Mouse (Mus musculus) frontal cortex, adult 2 months (tissue): ENCODE results near the gene Fen1. TPM values are rescaled to one million over a fixed set of nuclear protein-coding genes. Genes with fewer than 3 reads are reported as not detected.
A peak's percentile ranks its signal among the peaks of the same experiment; 100 is the strongest.

Source experiments
- DNase-seq, 2 experiments: peaks; one replicate each; pipeline ENCODE4 v3.0.0; 2022; ENCODE audit warnings: low spot score in 1 of 2; ENCODE audit errors: extremely low spot score in 1 of 2
- polyA plus RNA-seq: library from polyadenylated mRNA; depleted of rRNA; stranded (reverse); fragments of >200 nt; gene quantifications from 2 replicates; pipeline ENCODE4 v1.2.3, GENCODE M21; 2012

Fen1 gene
- polyA plus RNA-seq, 1 experiment: 13.9 TPM

DNA sequence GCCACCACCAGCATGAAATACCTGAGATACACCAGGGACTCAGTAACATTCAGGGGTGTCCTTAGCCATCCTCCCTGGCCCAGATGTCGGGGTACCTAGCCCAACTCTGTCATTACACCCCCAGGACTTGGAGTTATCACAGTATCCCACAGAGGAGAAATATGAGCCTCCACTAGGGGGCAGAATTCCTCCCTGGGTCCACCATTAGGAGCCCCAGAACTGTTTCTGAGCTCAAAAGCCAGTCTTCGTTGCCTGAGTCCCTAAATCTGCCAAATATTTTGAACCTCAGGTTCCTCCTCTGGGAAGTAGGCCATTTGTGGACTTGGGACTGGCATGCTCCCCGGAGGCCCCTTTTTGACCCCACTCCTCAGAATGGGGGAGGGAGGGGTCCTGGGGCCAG, 15.1 kb upstream of the Fen1 start:
- peak in 1 of 2 experiments; percentile 82 for DNase-seq

DNA sequence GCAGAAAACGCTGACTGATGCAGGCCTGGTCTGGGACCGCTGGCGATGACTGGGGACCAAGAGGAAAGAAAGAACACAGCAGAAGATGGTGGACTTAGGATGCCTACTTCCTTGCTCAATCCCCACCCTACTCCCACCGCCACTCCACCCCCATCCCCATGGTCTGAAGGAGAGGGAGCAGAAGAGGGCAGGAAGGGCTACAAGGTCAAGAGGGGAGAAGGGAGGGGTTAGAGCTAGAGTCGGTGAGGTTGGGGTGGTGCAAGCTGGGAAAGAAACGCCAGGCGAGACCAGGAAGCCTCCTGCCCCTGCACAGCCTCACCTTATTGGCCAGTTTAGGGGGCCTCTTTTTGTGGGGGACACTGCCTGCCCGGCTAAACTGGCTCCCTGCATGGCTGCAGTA, 12.1 kb upstream of the Fen1 start:
- DNase-seq: no peak

GRCm38 (mm10) chr19:10213796-10214471, 10.0 kb upstream of the Fen1 start:
- DNase-seq: no peak

DNA sequence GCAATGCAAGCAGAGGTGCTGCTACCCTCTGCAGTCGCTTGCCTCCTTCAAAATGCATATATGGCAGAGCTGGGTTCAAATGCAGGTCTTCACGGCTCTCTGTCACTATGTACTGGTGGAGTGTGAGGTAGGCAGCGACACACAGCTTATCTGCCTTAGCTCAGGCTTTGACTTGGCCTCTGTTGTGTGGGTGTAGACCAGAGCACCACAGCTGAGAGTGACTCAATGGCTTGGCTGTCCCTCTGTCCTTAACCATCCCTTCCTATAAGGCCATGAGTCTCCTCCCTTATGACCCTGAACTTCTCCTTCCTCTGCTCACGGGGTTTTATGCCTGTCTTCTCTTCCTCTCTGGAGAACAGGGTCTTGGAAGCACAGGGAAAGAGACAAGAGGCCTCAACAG, 6.9 kb upstream of the Fen1 start:
- DNase-seq: no peak

DNA sequence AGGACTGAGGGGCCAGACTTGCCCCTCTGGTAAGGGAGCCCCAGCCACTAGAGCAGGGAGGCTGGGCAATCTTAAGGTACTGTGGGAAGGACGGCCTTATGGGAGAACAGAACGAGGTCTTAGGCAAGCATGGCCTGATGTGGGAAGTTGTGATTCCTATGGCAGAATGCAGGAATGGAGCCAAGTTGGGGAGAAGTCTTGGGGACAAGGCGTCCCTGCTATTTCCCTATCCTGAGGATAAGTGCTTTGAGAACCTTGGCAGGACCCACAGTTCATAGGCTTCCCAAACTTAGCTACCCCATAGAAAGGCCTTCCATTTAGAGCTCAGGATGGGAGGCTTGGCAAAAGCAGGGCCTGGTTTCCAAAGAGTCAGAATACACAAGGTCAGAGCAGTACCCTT, 4.9 kb upstream of the Fen1 start:
- no peak for DNase-seq

DNA sequence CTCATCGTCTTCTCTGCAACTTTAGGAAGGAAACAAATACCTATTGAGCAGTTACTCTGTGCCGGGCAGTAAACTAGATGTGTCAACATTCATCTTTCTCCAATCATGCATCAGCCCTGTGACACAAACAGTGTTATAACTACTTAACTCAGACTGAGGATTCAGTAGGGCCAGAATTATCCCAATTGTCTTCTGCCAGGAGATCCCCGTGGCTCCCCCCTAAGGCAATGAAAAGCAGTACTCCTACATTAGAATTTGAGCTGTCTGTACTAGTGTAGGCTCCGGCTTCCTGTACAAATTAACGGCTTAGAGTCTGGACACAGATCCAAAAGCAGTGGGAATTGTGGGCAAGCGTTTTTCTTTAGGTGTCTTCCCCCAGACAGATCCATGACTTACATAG, 1.1 kb upstream of the Fen1 start:
- no peak for DNase-seq

DNA sequence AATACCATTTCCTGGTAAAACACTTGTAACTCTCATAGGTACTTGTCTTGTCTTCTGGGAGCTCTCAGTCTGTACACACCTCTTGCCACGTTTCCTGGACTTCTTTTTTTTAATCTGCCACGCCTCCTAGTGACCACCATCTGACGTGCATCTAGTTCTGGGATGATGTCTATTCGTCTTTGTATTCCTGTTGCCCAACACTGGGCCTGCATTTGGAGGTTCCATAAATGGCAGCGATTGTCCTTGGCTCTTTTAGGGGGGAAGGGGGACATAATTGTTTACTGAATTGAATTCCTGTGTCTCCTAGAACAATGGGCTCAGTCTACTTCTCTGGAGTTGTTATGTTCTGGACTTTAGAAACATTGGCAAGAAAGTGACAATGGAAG, 640 bp upstream of the Fen1 start:
- DNase-seq: peak; percentile 33 to 58

- no peak for DNase-seq
Observed at GRCm38 (mm10) chr19:10203146-10203847, 672 bp downstream of the Fen1 start.

DNA sequence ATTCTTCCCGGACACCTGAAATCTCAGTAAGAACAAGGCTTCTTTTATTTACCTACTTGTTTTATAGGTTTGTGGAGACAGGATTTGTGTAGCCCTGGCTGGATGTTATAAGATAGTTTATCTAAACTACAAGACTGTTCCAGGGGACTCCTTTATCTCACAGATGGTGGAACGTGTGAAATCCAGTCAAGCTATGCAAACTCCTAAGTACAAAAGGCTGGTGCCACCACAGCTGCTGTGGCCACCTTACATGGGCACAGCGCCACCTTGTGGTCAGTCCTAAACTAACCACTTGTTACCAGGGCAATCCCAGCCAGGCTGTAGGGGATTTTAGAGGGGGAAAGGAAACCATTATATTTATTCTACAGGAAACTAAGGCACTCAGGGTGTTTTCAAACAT, 5.2 kb downstream of the Fen1 start:
- DNase-seq: peak; percentile 41 to 90

DNA sequence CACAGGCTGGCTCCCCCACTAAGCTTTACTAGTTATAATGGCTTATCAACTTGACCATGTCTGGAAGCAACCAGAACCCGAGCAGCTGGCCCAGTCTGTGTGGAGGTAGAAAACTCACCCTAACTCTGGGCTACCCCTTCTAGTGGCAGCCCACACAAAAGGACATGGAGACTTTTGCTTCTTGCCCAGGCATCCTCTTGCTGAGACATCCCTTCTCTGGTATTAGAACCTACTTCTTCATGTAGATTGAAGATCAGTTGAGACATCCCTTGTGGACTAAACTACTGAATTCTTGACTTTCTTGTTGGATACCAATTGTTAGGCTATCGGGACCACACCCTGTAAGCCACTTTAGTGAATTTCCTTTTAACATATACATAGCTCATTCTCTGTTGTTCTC, 5.7 kb downstream of the Fen1 start:
- DNase-seq: no peak

GRCm38 (mm10) chr19:10197130-10197529, 6.8 kb downstream of the Fen1 start:
- no peak for DNase-seq

- no peak for DNase-seq
Observed at GRCm38 (mm10) chr19:10195252-10195651, 8.7 kb downstream of the Fen1 start.

DNA sequence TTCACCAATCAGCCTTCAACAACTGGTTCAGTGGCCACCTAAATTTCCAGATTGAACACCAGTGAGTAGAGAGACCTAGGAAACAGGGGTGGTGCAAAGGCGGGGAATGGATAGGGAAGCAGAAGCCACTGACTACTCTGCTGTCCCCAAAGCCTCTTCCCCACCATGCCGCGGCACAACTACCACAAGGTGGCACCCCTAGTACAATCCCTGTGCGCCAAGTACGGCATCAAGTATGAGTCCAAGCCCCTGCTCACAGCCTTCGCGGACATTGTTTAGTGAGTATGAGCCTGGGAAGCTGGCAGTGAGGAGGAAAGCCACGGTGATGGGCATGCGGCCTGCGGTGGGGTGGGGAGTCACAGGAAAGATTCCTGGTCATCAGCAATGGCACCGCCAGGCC, 9.6 kb downstream of the Fen1 start:
- no peak for DNase-seq

GRCm38 (mm10) chr19:10191326-10191725, 12.6 kb downstream of the Fen1 start:
- DNase-seq: no peak

- DNase-seq: peak in 1 of 2 experiments; percentile 84
Observed at GRCm38 (mm10) chr19:10190796-10191195, 13.2 kb downstream of the Fen1 start.

- DNase-seq: no peak
Observed at GRCm38 (mm10) chr19:10189940-10190339, 14.0 kb downstream of the Fen1 start.

DNA sequence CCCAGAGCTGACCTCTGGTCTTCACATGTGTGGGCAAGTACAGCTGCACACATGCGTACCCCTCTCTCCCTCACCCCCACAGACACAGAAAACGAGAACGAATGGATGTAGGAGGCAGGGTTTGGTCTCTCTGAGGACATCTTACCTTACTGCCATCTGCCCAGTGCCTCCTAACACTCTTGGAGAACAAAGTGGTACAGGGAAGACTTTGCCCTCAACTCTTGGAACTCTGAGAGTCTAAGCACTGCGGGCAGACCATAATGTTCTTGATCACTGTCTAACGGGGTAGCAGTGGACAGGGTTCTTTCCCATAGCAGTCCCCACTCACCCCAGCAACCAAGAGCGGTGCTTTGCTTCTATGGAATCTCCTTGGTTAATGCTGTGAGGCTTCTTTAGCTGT, 14.9 kb downstream of the Fen1 start:
- no peak for DNase-seq

DNA sequence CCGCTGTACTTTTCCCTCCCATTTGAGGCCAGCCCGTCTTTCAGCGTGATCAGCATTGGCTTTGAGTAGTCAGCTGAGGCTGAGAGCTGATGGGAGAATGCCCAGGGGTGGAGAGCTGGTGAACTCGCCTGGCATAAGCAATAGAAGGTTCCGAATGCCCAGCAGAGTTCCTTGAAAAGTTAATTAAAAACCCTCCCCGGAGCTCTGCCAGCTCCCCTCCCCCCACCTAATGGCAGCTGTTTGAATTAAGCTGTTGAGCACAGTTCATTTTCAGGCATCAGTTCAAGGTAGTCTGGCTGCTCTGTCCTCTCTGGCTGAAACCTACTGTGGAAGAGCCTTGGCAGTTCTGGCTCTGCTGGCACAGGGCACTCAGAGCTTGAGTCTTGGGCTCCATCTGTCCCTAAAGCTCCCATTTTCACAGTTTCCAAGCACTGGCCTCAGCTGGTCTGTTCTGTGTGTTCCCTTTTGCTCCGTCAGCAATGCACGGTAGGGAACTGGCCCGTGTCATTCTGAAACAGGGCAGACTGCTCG, 15.6 kb downstream of the Fen1 start:
- peak; percentile 69 to 75 for DNase-seq

DNA sequence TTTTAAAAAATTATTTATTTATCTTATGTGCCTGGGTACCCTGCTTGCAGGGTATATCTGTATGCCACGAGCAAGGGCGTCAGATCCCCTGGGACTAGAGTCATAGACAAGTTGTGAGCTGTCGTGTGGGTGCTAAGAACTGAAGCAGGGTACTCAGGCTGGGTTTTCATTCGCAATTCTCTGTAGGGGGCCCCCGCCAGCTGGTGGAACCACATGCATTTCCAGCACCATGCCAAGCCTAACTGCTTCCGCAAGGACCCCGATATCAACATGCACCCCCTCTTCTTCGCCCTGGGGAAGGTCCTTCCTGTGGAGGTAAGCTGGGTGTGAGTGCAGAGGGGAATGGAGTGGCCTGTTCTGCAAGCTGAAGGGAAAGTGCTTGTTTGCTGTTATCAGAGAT, 17.4 kb downstream of the Fen1 start:
- DNase-seq: no peak

DNA sequence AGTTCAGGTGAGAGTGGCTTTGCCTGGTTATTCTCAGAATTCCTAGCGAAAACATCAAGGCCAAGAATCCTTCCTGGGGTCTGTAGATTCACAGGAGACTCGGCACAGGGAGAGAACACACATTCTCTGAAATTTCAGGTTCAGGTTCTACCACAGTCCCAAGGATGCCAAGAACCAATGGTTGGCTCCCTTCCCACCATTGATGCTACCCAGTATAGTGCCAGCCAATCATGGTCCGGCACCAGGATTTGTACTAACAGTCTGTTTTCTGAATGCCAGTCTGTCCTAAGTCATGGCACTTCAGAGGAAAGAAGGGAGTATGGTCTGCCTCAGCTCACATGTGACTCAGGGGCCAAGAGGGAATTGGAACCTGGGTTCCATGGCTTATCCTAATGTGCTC, 18.1 kb downstream of the Fen1 start:
- no peak for DNase-seq

GRCm38 (mm10) chr19:10184096-10184495, 19.9 kb downstream of the Fen1 start:
- peak in 1 of 2 experiments; percentile 35 for DNase-seq

- DNase-seq: peak; percentile 79 to 87
Observed at GRCm38 (mm10) chr19:10183299-10183983, 20.5 kb downstream of the Fen1 start.
